Mouse (Mus musculus) megakaryocyte, embryonic 14.5 days (primary cell): ENCODE results near the gene Jmjd6.

Experiments
- FLI1 ChIP-seq: IDR thresholded peaks from 2 replicates; pipeline ENCODE4 v1.6.1; 2012; ENCODE audit warnings: low read length, inconsistent platforms, mixed read lengths
- GATA1 ChIP-seq: IDR thresholded peaks from 3 replicates; pipeline ENCODE4 v1.6.1; 2012; ENCODE audit warnings: mixed read lengths, low read length, inconsistent platforms, borderline replicate concordance

- TF ChIP-seq GATA1 (no peak), FLI1 (no peak)
Measured at GRCm38 (mm10) chr11:116854279-116854678, 11.0 kb upstream of the Jmjd6 start.
